8 mouse cellular contexts compared by ENCODE assay signal in the genomic region with DNA sequence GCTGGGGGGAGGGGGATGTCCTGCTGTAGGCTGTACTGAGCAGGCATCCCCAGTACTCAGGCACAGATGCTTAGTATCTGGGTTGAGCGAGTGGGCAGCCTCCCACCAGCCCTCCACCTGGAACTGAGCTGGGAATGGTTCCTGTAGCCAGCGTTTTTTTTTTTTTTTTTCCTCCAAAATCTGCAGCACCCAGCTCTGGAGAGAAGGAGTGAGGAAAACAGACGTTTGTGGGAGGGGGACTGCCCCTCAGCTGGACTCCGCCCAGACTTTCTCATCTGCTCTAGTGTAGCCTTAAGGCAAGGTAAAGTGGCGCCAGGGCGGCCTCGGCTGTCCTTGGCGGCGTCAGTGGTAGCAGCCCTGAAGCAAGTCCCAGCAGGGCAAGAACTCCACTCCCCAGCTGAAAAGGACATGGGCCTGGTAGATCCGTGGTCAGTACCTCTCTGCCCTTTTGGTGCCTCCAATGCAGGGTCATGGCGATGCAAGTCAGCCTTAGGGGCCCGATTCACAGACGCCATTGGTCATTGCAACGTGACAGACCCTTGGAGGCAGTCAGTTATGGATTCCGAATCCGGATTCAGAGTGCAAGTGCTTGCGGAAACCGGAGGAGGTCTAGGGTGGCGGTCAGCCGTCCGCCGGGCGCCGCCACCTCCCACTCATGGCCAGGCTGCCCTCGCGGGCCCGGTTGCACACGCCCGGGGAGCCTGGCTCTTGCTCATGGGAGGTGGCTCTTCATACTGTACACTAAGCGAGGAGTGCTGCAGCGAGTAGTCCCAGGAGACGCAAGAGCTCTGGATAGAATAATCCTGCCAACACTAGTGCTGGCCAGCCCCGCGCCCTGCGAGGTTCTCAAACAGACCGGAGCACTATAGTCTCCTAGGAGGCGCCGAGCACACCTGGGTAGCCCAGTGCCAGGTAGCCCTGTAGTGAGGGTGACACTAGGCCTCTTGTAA. TPM values are rescaled to one million over a fixed set of nuclear protein-coding genes. Genes with fewer than 3 reads are reported as not detected.
A peak's percentile ranks its signal among the peaks of the same experiment; 100 is the strongest.
DNase-seq lines count a peak whose midpoint lies in the region; ATAC-seq and TF ChIP-seq lines count a peak whose summit lies in the region.

No protein-coding gene starts in this region.

- in situ Hi-C loops in ES-E14 (cut with MboI; ENCODE audit: low sequenced_read_pairs in 2 of 2, unreplicated experiment in 2 of 2): no loop called here

- peak overlapping the region; percentile 95 for H3K4me2 ChIP-seq in hindbrain, embryonic 11.5 days (replicated peaks; ENCODE audit: low read depth, low read length)

- H3K4me3 ChIP-seq in ES-E14 (ENCODE audit: insufficient read depth in 1 of 2, low read depth in 1 of 2, low read length in 2 of 2, poor library complexity in 1 of 2, severe bottlenecking in 1 of 2): peak overlapping the region; percentile 79 to 87
- H3K4me3 ChIP-seq in hindbrain, embryonic 11.5 days (ENCODE audit: low read depth, low read length): peak overlapping the region; percentile 55

- no peak overlapping the region for H3K27ac ChIP-seq in ES-E14 (ENCODE audit: insufficient read depth, low read depth, low read length, poor library complexity, severe bottlenecking)
- H3K27ac ChIP-seq in hindbrain, embryonic 11.5 days (ENCODE audit: low read depth, low read length): no peak overlapping the region

- H3K9me3 ChIP-seq in ES-E14 (ENCODE audit: control insufficient read depth, insufficient read depth, low read depth, low read length): no peaks in the 10 kb centered on the region
- H3K9me3 ChIP-seq in hindbrain, embryonic 11.5 days (ENCODE audit: control insufficient read depth, low read length): no peaks in the 10 kb centered on the region

- H3K36me3 ChIP-seq in ES-E14 (ENCODE audit: control insufficient read depth, insufficient read depth, low read length, poor library complexity, severe bottlenecking): peaks cover 2% of the 10 kb centered on the region; the same call in 1 of the 2 replicates
- H3K36me3 ChIP-seq in hindbrain, embryonic 11.5 days (ENCODE audit: control insufficient read depth, insufficient read depth, low read length): no peaks in the 10 kb centered on the region

- ATAC-seq in frontal cortex, adult (ENCODE audit: low TSS enrichment): peak; percentile 58
- peak; percentile 26; the same call in 1 of the 2 replicates for ATAC-seq in hindbrain, embryonic 11.5 days (ENCODE audit: low FRiP score)

- peaks cover 0 to 29% of the 10 kb centered on the region in 2 experiments; a peak in 1 of 4 replicates for H3K4me1 ChIP-seq in ES-E14 (ENCODE audit: control insufficient read depth in 2 of 2, insufficient read depth in 2 of 2, low read length in 2 of 2, poor library complexity in 1 of 2)
- peaks cover 13% of the 10 kb centered on the region for H3K4me1 ChIP-seq in hindbrain, embryonic 11.5 days (replicated peaks; ENCODE audit: control insufficient read depth, insufficient read depth, low read length)

- 3% methylated on average over 38 of the region's 38 CpGs for WGBS in hindbrain, embryonic 11.5 days

- peak overlapping the region; percentile 83; the same call in 1 of the 2 replicates for H3K9ac ChIP-seq in ES-E14 (ENCODE audit: insufficient read depth, low read depth, low read length, poor library complexity, severe bottlenecking)
- peak overlapping the region; percentile 77 for H3K9ac ChIP-seq in hindbrain, embryonic 11.5 days (ENCODE audit: low read depth, low read length)

- no peak for DNase-seq in ES-E14 (ENCODE audit: low read depth, low spot score)
- DNase-seq in cerebellum, adult 11 months: peak; percentile 44
- DNase-seq in hindbrain, embryonic 11.5 days (ENCODE audit: low spot score): peak; percentile 67
- peak; percentile 54 to 60 for DNase-seq in layer of hippocampus, postnatal 14 days (ENCODE audit: low spot score in 2 of 2)
- DNase-seq in lung, postnatal 36 days: peak; percentile 69
- DNase-seq in right cerebral cortex, postnatal 10 days (ENCODE audit: low spot score in 2 of 2): peak; percentile 58 to 65
- DNase-seq in thymus, postnatal 25 days: no peak

- H3K27me3 ChIP-seq in hindbrain, embryonic 11.5 days (ENCODE audit: control insufficient read depth, insufficient read depth, low read length): peaks cover 20% of the 10 kb centered on the region; the same call in 1 of the 2 replicates

TF ChIP-seq in ES-E14, 5 proteins besides CTCF, POLR2A, EP300 and RAD21:
- TF ChIP-seq HCFC1 (IDR thresholded peaks at IDR 0.05; ENCODE audit: borderline replicate concordance, insufficient read depth, low read length): no peak

RNA-seq across cellular contexts. Expression of a gene that starts 1.1 kb away (rescaled TPM):
- 7.1 and 7.5 TPM in 2 replicates for total RNA-seq in ES-E14 (2012; rRNA removed)
- 3.4 and 4.4 TPM in 2 replicates for polyA plus RNA-seq in hindbrain, embryonic 11.5 days (2014; fragmentation: Nextera tagmentation; extraction: Ambion mirVana)
- total RNA-seq in layer of hippocampus, postnatal 14 days (2021): 10 to 100 TPM; 27.6 to 30.4 TPM

RNA-seq across cellular contexts. Expression of a gene that starts 34.1 kb away (rescaled TPM):
- 0.53 and 0.89 TPM in 2 replicates for total RNA-seq in ES-E14 (2012; rRNA removed)
- polyA plus RNA-seq in hindbrain, embryonic 11.5 days (2014; fragmentation: Nextera tagmentation; extraction: Ambion mirVana): 0.52 and 0.54 TPM in 2 replicates
- 10 to 100 TPM; 57.3 to 60.2 TPM for total RNA-seq in layer of hippocampus, postnatal 14 days (2021)

RNA-seq across cellular contexts. Expression of a gene that starts 34.4 kb away (rescaled TPM):
- 6.3 and 8.2 TPM in 2 replicates for total RNA-seq in ES-E14 (2012; rRNA removed)
- 6.5 and 9.4 TPM in 2 replicates for polyA plus RNA-seq in hindbrain, embryonic 11.5 days (2014; fragmentation: Nextera tagmentation; extraction: Ambion mirVana)
- total RNA-seq in layer of hippocampus, postnatal 14 days (2021): 1 to 10 TPM; 5.8 to 7.6 TPM

Comparison
In these comparisons a context has a peak if more than half of its experiments do, and no peak if none do; other contexts are left out.
1. DNase-seq: peak in cerebellum, adult 11 months (single experiment), hindbrain, embryonic 11.5 days (single experiment), layer of hippocampus, postnatal 14 days (2 of 2), lung, postnatal 36 days (single experiment) and right cerebral cortex, postnatal 10 days (2 of 2); none in ES-E14 (single experiment) and thymus, postnatal 25 days (single experiment).
2. RNA of a gene that starts 34.1 kb away (total RNA-seq): 57.3 to 60.2 TPM in layer of hippocampus, postnatal 14 days; 0.53 to 0.89 TPM in ES-E14; every median in the first group is over 10 times any median in the second.